Mouse (Mus musculus) lung, embryonic 15.5 days (tissue): ENCODE data around the gene Gm17949. TPM values are rescaled to one million over a fixed set of nuclear protein-coding genes. Genes with fewer than 3 reads are reported as not detected.

Experiments
- ATAC-seq: fragments of 200-750 bp; cut with Nextera tagmentation; 2 replicates; pipeline ENCODE4 v1.8.0; 2017; ENCODE audit warnings: moderate number of reproducible peaks, borderline replicate concordance; ENCODE audit not compliant: low FRiP score, low TSS enrichment; ENCODE audit errors: extremely low read depth
- H3K27ac ChIP-seq: fragments of 300-500 bp; sonication (generic); 2 replicates; pipeline ENCODE4 v1.5.1; 2015; ENCODE audit warnings: moderate library complexity, mild to moderate bottlenecking, inconsistent platforms
- H3K27me3 ChIP-seq: fragments of 300-500 bp; sonication (generic); 2 replicates; pipeline ENCODE4 v1.6.1; 2015; ENCODE audit warnings: inconsistent platforms
- H3K36me3 ChIP-seq: fragments of 300-500 bp; sonication (generic); 2 replicates; pipeline ENCODE4 v1.6.1; 2015; ENCODE audit warnings: inconsistent platforms
- H3K4me1 ChIP-seq: fragments of 300-500 bp; sonication (generic); 2 replicates; pipeline ENCODE4 v1.6.1; 2015; ENCODE audit warnings: inconsistent platforms
- H3K4me2 ChIP-seq: fragments of 300-500 bp; sonication (generic); 2 replicates; pipeline ENCODE4 v1.6.1; 2015; ENCODE audit warnings: inconsistent platforms, mild to moderate bottlenecking, moderate library complexity
- H3K4me3 ChIP-seq: fragments of 300-500 bp; sonication (generic); 2 replicates; pipeline ENCODE4 v1.5.1; 2015; ENCODE audit warnings: mild to moderate bottlenecking, inconsistent platforms
- H3K9ac ChIP-seq: fragments of 300-500 bp; sonication (generic); 2 replicates; pipeline ENCODE4 v1.6.1; 2015; ENCODE audit warnings: inconsistent platforms
- H3K9me3 ChIP-seq: fragments of 300-500 bp; sonication (generic); 2 replicates; pipeline ENCODE4 v1.6.1; 2016; ENCODE audit warnings: inconsistent platforms
- WGBS: fragments of 180-500 bp; shearing (Covaris S2); methylation state at CpG from one replicate; pipeline ENCODE4 v1.1.7; 2015; 5-methylcytosine and 5-hydroxymethylcytosine counted together
- polyA plus RNA-seq: library from polyadenylated mRNA; unstranded; fragments of >200 nt; fragmentation: Nextera tagmentation; extraction: Ambion mirVana; gene quantifications from 2 replicates; pipeline ENCODE4 v1.2.1, GENCODE M21; 2015

Gm17949 gene
- polyA plus RNA-seq, 1 experiment from 2014 or later: 0.50 TPM

DNA sequence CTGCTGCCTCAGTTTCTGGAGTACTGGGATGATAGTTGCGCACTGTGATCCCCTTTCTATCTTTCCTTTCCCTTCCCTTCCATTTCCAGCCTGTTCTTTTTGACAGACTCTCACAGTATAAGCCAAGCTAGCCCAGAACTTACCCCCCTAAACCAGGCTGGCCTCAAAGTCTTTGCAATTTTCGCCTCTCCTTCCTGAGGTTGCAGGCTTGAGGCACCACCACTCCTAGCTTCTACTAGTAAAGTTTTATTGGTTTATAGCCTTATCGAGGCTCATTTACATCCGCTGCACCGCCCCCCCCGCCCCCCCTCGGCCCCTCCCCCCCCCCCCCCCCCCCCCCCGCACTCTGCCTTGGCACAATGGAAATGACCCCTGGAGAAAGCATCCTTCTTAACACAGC is 31.7 kb upstream of the Gm17949 start:
- H3K9me3 ChIP-seq: no peaks in the 10 kb centered on the region
- no peak overlapping the region for H3K27ac ChIP-seq
- H3K9ac ChIP-seq: no peak overlapping the region
- no peak overlapping the region for H3K4me3 ChIP-seq
- no peak for ATAC-seq
- H3K4me2 ChIP-seq: no peak overlapping the region
- 31% methylated on average over 7 of the region's 8 CpGs for WGBS
- no peaks in the 10 kb centered on the region for H3K36me3 ChIP-seq
- no peaks in the 10 kb centered on the region for H3K4me1 ChIP-seq
- no peaks in the 10 kb centered on the region for H3K27me3 ChIP-seq

DNA sequence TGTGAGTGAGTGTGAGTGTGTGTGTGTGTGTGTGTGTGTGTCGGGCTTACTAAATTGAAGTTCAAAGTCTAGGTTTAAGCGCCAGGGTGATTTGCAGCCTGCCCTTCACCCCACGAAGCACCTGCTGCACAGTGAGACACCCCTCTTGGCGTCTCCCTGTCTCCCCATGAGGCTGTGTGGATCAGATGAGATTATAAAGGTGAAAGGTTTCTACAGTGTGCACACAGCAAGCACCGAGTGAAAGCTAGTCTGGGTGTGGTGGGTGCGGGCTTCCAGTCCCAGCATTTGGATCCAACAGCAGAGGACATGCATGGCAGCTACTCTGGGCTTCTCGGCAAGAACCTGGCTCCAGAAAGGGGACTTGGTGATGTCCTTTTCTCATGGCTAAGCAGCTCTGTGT is 30.2 kb upstream of the Gm17949 start:
- no peak overlapping the region for H3K4me2 ChIP-seq
- no peaks in the 10 kb centered on the region for H3K4me1 ChIP-seq
- no peak overlapping the region for H3K27ac ChIP-seq
- no peak overlapping the region for H3K9ac ChIP-seq
- no peak overlapping the region for H3K4me3 ChIP-seq
- H3K27me3 ChIP-seq: no peaks in the 10 kb centered on the region
- H3K9me3 ChIP-seq: no peaks in the 10 kb centered on the region
- no peaks in the 10 kb centered on the region for H3K36me3 ChIP-seq
- 72% methylated on average over 7 of the region's 7 CpGs for WGBS
- no peak for ATAC-seq

GRCm38 (mm10) chr17:56982013-56982412 is 29.3 kb upstream of the Gm17949 start, which contains the start of gene Acer1:
Gene Acer1 (minus strand): TSS chr17:56982126.
- no peak within 1 kb of the TSS for H3K4me3 ChIP-seq
- no peaks in the 10 kb centered on the region for H3K36me3 ChIP-seq
- H3K9me3 ChIP-seq: no peaks in the 10 kb centered on the region
- H3K9ac ChIP-seq: no peak within 1 kb of the TSS
- WGBS: 57% methylated on average over 5 of the region's 5 CpGs
- no peak within 1 kb of the TSS for H3K4me2 ChIP-seq
- H3K27me3 ChIP-seq: no peaks in the 10 kb centered on the region
- no peak within 1 kb of the TSS for H3K27ac ChIP-seq
- no peak for ATAC-seq
- H3K4me1 ChIP-seq: no peaks in the 10 kb centered on the region

DNA sequence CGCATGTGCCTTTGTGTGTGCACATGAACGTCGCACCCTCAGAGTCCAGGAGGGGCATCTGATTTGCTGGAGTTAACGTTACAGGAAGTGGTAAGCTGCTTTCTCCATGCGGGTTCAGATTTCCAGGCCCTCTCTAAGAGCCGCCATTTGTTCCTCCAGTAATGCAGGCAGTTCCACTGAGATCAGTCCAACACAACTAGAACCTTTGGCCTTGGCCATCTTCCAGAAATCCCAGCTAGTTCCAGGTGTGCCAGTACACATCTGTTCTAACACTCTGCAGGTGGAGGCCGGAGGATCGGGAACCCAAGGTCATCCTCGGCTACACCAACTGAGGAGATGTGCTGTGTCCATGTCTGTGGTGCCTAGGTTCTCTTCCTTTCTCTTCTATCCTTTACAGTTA is 26.4 kb upstream of the Gm17949 start:
- Histone ChIP-seq H3K4me1 (0 out of 2 replicates have a peak, but pooled peaks cover 3% of the 10 kb centered on the region), H3K9me3 (no peaks in the 10 kb centered on the region), H3K4me3 (no peak overlapping the region), H3K9ac (no peak overlapping the region), H3K27ac (no peak overlapping the region), H3K4me2 (no peak overlapping the region), H3K27me3 (no peaks in the 10 kb centered on the region), H3K36me3 (no peaks in the 10 kb centered on the region)
- ATAC-seq: no peak
- 71% methylated on average over 9 of the region's 9 CpGs for WGBS

DNA sequence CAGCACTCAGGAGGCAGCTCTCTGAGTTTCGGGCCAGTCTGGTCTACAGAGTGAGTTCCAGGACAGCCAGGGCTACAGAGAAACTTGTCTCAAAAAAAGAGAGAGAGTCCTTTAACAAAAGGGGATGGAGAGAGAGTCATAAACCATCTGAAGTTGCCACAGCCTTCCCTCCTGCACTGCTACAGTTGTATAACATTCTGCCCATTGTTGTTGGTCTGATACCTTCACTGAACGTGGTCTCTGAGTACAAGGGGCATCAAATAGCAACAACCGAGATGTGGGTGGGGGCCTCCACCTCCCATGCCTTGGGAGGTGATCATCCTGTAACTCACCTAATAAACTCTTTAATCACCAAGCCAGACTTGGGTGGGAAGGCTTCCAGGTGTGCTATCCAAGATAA is 25.6 kb upstream of the Gm17949 start:
- Histone ChIP-seq H3K9me3 (no peaks in the 10 kb centered on the region), H3K36me3 (no peaks in the 10 kb centered on the region), H3K27ac (no peak overlapping the region), H3K4me2 (no peak overlapping the region), H3K27me3 (no peaks in the 10 kb centered on the region), H3K4me1 (0 out of 2 replicates have a peak, but pooled peaks cover 3% of the 10 kb centered on the region), H3K9ac (no peak overlapping the region), H3K4me3 (no peak overlapping the region)
- 67% methylated on average over 3 of the region's 3 CpGs for WGBS
- no peak for ATAC-seq

GRCm38 (mm10) chr17:56986105-56986805 is 25.0 kb upstream of the Gm17949 start:
- no peak for ATAC-seq
- Histone ChIP-seq H3K4me2 (no peak overlapping the region), H3K36me3 (no peaks in the 10 kb centered on the region), H3K4me3 (no peak overlapping the region), H3K9me3 (no peaks in the 10 kb centered on the region), H3K9ac (no peak overlapping the region), H3K27ac (no peak overlapping the region), H3K4me1 (peaks cover 8% of the 10 kb centered on the region), H3K27me3 (no peaks in the 10 kb centered on the region)
- 81% methylated on average over 3 of the region's 3 CpGs for WGBS

DNA sequence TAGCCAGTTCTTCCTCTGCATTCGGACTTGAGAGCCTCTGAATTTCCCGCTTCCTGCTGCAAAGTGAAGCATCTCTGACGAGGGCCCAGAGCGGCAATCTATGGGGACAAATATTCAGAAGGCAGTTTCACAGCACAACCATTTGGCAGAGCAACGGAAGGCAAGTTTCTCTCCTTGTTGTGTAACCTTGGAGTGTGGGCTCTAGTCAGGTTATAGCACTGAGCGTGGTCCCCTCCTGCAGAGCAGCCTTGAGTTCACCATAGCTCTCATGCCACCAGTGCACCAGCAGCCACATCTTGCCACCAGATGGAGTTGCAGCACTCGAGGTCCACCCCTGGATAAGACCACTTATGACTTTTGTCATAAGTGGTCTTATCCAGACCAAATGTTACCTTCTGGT is 22.8 kb upstream of the Gm17949 start:
- ATAC-seq: no peak
- WGBS: 80% methylated on average over 7 of the region's 7 CpGs
- H3K4me1 ChIP-seq: peaks cover 10% of the 10 kb centered on the region

GRCm38 (mm10) chr17:56988921-56989430 is 22.3 kb upstream of the Gm17949 start:
- H3K9ac ChIP-seq: peak overlapping the region; percentile 56; the same call in 1 of the 2 replicates
- peak overlapping the region; percentile 74 for H3K4me3 ChIP-seq
- H3K27ac ChIP-seq: no peak overlapping the region
- peaks cover 16% of the 10 kb centered on the region for H3K36me3 ChIP-seq
- no peaks in the 10 kb centered on the region for H3K27me3 ChIP-seq
- peaks cover 10% of the 10 kb centered on the region for H3K4me1 ChIP-seq
- H3K9me3 ChIP-seq: no peaks in the 10 kb centered on the region
- WGBS: 69% methylated on average over 7 of the region's 7 CpGs
- ATAC-seq: no peak
- H3K4me2 ChIP-seq: peak overlapping the region; percentile 89

More for the DNA sequence above, 22.8 kb upstream of the Gm17949 start:
- no peaks in the 10 kb centered on the region for H3K9me3 ChIP-seq
- no peak overlapping the region for H3K9ac ChIP-seq
- no peak overlapping the region for H3K27ac ChIP-seq
- no peak overlapping the region for H3K4me2 ChIP-seq
- peaks cover 11% of the 10 kb centered on the region for H3K36me3 ChIP-seq
- no peak overlapping the region for H3K4me3 ChIP-seq
- H3K27me3 ChIP-seq: no peaks in the 10 kb centered on the region

- Histone ChIP-seq H3K9me3 (no peaks in the 10 kb centered on the region), H3K4me3 (peak overlapping the region; percentile 74), H3K9ac (peak overlapping the region; percentile 56), H3K27me3 (no peaks in the 10 kb centered on the region), H3K4me1 (peaks cover 10% of the 10 kb centered on the region), H3K27ac (peak overlapping the region; percentile 79), H3K36me3 (peaks cover 22% of the 10 kb centered on the region), H3K4me2 (peak overlapping the region; percentile 89)
- WGBS: 1% methylated on average over 25 of the region's 25 CpGs
- peak; percentile 92 for ATAC-seq
Observed at GRCm38 (mm10) chr17:56989467-56990114, 21.7 kb upstream of the Gm17949 start.

- H3K9me3 ChIP-seq: no peaks in the 10 kb centered on the region
- peak within 1 kb of the TSS; percentile 89 for H3K4me2 ChIP-seq
- peak; percentile 97 for ATAC-seq
- peaks cover 10% of the 10 kb centered on the region for H3K4me1 ChIP-seq
- H3K9ac ChIP-seq: peak within 1 kb of the TSS; percentile 81
- no peaks in the 10 kb centered on the region for H3K27me3 ChIP-seq
- under 1% methylated on average over 52 of the region's 52 CpGs for WGBS
- peaks cover 29% of the 10 kb centered on the region for H3K36me3 ChIP-seq
- H3K4me3 ChIP-seq: peak within 1 kb of the TSS; percentile 74
- peak within 1 kb of the TSS; percentile 79 for H3K27ac ChIP-seq
Observed at GRCm38 (mm10) chr17:56990115-56990746, 21.0 kb upstream of the Gm17949 start, which contains the start of gene Clpp. Gene Clpp (plus strand): TSS chr17:56990305.

- WGBS: 67% methylated on average over 2 of the region's 2 CpGs
- H3K4me1 ChIP-seq: peaks cover 10% of the 10 kb centered on the region
- H3K9me3 ChIP-seq: no peaks in the 10 kb centered on the region
- no peak overlapping the region for H3K27ac ChIP-seq
- H3K9ac ChIP-seq: peak overlapping the region; percentile 81
- no peaks in the 10 kb centered on the region for H3K27me3 ChIP-seq
- peaks cover 36% of the 10 kb centered on the region for H3K36me3 ChIP-seq
- H3K4me2 ChIP-seq: peak overlapping the region; percentile 89
- ATAC-seq: no peak
- H3K4me3 ChIP-seq: peak overlapping the region; percentile 74
Observed at GRCm38 (mm10) chr17:56990966-56991365, 20.3 kb upstream of the Gm17949 start.

DNA sequence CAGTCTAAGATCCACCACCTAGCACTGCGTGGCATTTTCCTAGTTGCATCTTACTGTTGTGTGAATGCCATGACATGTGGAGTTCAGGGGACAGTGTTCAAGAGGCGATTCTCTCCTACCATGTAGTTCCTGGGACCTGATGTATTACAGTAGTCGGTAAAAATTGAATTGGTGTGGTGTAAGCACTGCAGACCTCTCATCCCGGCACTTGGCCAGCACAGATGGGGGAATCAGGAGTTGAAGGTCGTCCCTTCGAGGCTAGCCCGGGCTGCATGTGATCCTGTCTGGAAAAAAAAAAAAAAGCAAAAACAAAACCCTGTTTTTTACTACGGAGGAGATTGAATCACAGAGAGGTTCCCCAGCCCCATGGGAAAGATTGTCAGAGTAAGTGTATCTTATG is 16.2 kb upstream of the Gm17949 start:
- H3K27ac ChIP-seq: no peak overlapping the region
- no peak for ATAC-seq
- H3K9ac ChIP-seq: no peak overlapping the region
- H3K4me3 ChIP-seq: no peak overlapping the region
- peaks cover 45% of the 10 kb centered on the region for H3K36me3 ChIP-seq
- WGBS: 86% methylated on average over 8 of the region's 8 CpGs
- no peaks in the 10 kb centered on the region for H3K27me3 ChIP-seq
- no peak overlapping the region for H3K4me2 ChIP-seq
- peaks cover 16% of the 10 kb centered on the region for H3K4me1 ChIP-seq
- H3K9me3 ChIP-seq: no peaks in the 10 kb centered on the region
